Mouse (Mus musculus): Measurements from ENCODE around the gene Etd.
A peak's percentile ranks its signal among the peaks of the same experiment; 100 is the strongest.

DNA sequence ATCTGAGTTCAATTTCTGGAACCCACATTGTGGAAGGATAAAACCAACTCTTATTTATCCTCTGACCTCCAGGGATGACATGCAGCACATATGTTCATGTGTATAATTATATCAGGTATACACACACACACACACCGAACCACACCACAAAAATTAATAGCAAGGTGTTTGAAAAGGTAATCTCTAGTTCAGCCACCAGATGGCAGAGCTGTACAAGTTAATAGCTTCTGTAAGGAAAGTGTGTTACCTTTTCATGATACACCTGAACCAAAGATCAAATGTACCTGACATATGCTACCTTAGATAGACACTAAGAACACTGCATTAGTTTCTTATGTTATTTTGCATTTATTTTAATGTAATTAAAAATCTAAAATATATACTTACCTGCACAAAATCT, 1.8 kb upstream of the Etd start:
- TF ChIP-seq CTCF (IDR thresholded peaks at IDR 0.05; ENCODE audit: low read depth) (peak; percentile 50), EP300 (IDR thresholded peaks at IDR 0.05; ENCODE audit: low read depth) (no peak)
